Mouse (Mus musculus): ENCODE measurements around the gene Celsr2. TPM values are rescaled to one million over a fixed set of nuclear protein-coding genes. Genes with fewer than 3 reads are reported as not detected.
A peak's percentile ranks its signal among the peaks of the same experiment; 100 is the strongest.

Gene Celsr2
- total and polyA plus RNA-seq, 3 experiments = 5.2 to 7.2 (median 6.4) TPM

DNA sequence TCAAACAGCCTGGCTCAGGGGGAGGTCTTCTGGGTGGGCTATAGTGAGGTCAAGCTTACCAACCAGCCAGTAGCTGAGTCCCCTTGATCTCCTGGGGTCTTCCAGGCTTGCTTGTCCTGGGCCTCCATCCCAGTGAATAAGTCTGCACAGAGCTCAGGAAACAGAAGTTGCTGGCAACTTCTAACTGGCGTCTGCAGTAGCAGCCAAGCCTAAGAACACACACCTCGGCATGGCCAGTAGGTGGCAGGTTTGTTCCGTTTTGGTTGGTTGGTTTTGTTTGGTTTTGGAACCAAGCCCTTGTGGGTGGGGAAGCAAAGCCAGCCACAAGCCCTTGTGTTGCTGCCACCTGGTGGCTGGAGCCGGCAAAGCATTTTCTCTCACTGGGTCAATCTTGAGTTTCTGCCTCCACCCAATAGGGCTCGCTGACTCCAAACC lies 26.2 kb downstream of the Celsr2 start:
- intact Hi-C loops (cut with DNase I) = loop anchor here (1.0 kb wide), 2 partner anchors 107 to 225 kb away; no protein-coding TSS in a partner anchor
- H3K4me3 ChIP-seq = no peak overlapping the region

DNA sequence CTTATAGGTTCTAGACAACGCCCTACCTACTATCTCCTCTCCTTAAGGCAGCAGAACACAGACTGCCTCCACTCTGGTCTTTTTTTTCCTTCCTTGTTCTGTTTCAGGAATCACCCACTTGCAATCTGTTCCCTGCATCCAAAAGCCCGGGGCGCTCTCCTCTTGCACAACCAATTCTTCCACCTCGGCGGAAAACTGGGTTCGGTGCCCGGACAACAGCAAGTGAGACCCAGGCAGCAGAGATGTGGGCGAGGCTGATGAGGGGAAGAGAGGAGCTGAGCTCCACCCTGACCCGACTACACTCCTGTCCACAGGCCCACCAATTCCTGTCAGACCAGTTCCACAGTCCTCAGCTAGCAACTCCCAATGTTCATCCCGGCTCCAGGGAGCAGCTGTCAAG lies 29.2 kb downstream of the Celsr2 start:
- H3K9ac ChIP-seq (ENCODE audit: low read depth, low read length) = no peak overlapping the region
- 91% methylated on average over 10 of the region's 10 CpGs for WGBS
- no peak for DNase-seq

More for the DNA sequence above, 26.2 kb downstream of the Celsr2 start:
- H3K79me2 ChIP-seq (replicated peaks; ENCODE audit: control insufficient read depth, insufficient read depth, low read length) = no peaks in the 10 kb centered on the region
- WGBS = 0% methylated on average over 5 of the region's 5 CpGs
- H3K27ac ChIP-seq = no peak overlapping the region
- TF ChIP-seq POLR2A (IDR thresholded peaks at IDR 0.05; ENCODE audit: insufficient read depth, low read depth, low read length) (no peak), CTCF (IDR thresholded peaks at IDR 0.05) (peak; percentile 95), EP300 (IDR thresholded peaks at IDR 0.05; ENCODE audit: insufficient read depth, low read depth, low read length) (peak; percentile 98)
- H3K27me3 ChIP-seq (ENCODE audit: control insufficient read depth, insufficient read depth, low read length) = no peaks in the 10 kb centered on the region
- DNase-seq = peak; percentile 92 to 95
- H3K9ac ChIP-seq (ENCODE audit: low read depth, low read length) = no peak overlapping the region
- H3K4me1 ChIP-seq (ENCODE audit: control insufficient read depth, insufficient read depth, low read length) = peaks cover 2% of the 10 kb centered on the region
- H3K36me3 ChIP-seq (ENCODE audit: control insufficient read depth, insufficient read depth, low read length) = no peaks in the 10 kb centered on the region

DNA sequence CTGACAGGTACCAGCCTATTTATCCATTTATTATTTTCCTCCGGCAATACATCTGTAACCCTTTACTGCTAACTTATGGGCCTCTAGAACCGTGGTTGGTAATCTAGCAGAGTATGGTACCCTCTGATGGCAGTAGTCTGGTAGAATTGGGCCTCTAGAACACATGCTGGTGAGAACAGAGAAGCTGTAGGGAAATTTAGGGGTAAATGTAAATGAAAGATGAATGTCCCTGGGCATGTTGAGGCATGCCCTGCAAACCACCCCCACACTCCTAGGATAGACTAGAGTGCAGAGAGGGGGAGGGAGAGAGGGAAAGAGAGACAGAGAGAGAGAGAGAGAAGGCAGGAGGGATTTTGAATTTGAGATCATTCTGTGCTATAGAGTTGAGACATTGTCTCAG lies 30.9 kb downstream of the Celsr2 start:
- intact Hi-C loops (cut with DNase I) = no loop called here
- no peak overlapping the region for H3K9ac ChIP-seq (ENCODE audit: low read depth, low read length)
- WGBS = 61% methylated on average over 2 of the region's 2 CpGs

More for the DNA sequence above, 29.2 kb downstream of the Celsr2 start:
- Histone ChIP-seq H3K27ac (no peak overlapping the region), H3K4me3 (no peak overlapping the region), H3K27me3 (ENCODE audit: control insufficient read depth, insufficient read depth, low read length) (no peaks in the 10 kb centered on the region), H3K36me3 (ENCODE audit: control insufficient read depth, insufficient read depth, low read length) (no peaks in the 10 kb centered on the region), H3K4me1 (ENCODE audit: control insufficient read depth, insufficient read depth, low read length) (peaks cover 7% of the 10 kb centered on the region), H3K79me2 (replicated peaks; ENCODE audit: control insufficient read depth, insufficient read depth, low read length) (no peaks in the 10 kb centered on the region)
- intact Hi-C loops (cut with DNase I) = no loop called here
- TF ChIP-seq EP300 (IDR thresholded peaks at IDR 0.05; ENCODE audit: insufficient read depth, low read depth, low read length) (no peak), CTCF (IDR thresholded peaks at IDR 0.05) (no peak), POLR2A (IDR thresholded peaks at IDR 0.05; ENCODE audit: insufficient read depth, low read depth, low read length) (no peak)

DNA sequence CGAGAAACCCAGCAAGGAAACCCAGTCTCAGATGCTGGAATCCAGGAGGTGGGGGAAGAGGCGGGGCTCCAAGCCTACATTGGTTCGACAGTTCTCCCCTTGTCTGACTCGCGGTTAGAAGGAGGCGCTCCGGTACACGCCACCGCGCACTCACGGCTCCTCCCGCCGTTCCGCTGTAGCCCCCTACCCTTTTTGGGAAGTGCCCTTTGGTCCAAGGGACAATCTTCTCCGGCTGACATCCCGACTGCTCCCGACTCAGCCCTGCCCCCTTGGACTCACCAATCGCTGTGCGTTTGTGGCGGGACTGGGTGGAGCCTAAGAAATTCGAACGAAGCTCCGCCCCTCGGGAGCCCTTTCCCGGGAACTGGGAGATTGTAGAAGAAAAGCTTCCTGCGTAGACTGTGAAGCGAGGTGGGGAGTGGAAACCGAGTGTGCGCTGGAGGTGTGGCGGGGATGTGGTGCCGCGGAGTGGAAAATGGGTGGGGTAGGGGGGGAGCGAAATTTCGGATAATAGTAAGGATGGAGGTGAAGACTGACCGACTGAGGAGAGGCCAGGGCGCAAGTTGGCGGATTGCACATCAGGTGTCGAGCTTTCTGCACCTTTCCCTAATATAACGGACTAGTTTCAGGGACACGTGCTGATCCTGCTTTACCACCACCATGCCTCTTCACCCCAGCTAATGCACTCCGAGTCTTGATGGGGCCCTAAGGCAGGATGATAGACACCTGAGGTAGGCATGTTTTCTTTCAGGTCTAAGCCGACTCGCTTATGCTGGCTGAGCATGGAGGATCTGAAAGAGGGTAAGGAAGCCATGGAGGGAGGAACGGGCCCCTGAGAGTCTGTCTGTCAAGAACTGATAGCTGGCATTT lies 31.6 kb downstream of the Celsr2 start, which contains the start of gene Psrc1:
TSS of gene Psrc1 (plus strand) at position 355 of the 870 bp plus-strand sequence.
- no peak for TF ChIP-seq CTCF (IDR thresholded peaks at IDR 0.05)
- TF ChIP-seq POLR2A (IDR thresholded peaks at IDR 0.05; ENCODE audit: insufficient read depth, low read depth, low read length) = no peak
- TF ChIP-seq EP300 (IDR thresholded peaks at IDR 0.05; ENCODE audit: insufficient read depth, low read depth, low read length) = no peak
- intact Hi-C loops (cut with DNase I) = no loop called here
- Histone ChIP-seq H3K4me1 (ENCODE audit: control insufficient read depth, insufficient read depth, low read length) (peaks cover 5% of the 10 kb centered on the region), H3K79me2 (replicated peaks; ENCODE audit: control insufficient read depth, insufficient read depth, low read length) (no peaks in the 10 kb centered on the region), H3K9ac (ENCODE audit: low read depth, low read length) (peak within 1 kb of the TSS; percentile 62), H3K4me3 (peak within 1 kb of the TSS; percentile 76), H3K27me3 (ENCODE audit: control insufficient read depth, insufficient read depth, low read length) (no peaks in the 10 kb centered on the region), H3K27ac (peak within 1 kb of the TSS; percentile 13; the same call in 1 of the 2 replicates), H3K36me3 (ENCODE audit: control insufficient read depth, insufficient read depth, low read length) (no peaks in the 10 kb centered on the region)
- WGBS = 3% methylated on average over 44 of the region's 44 CpGs
- peak; percentile 91 to 93 for DNase-seq

More for the DNA sequence above, 30.9 kb downstream of the Celsr2 start:
- H3K27me3 ChIP-seq (ENCODE audit: control insufficient read depth, insufficient read depth, low read length) = no peaks in the 10 kb centered on the region
- H3K4me3 ChIP-seq = no peak overlapping the region
- no peaks in the 10 kb centered on the region for H3K79me2 ChIP-seq (replicated peaks; ENCODE audit: control insufficient read depth, insufficient read depth, low read length)
- no peak for TF ChIP-seq POLR2A (IDR thresholded peaks at IDR 0.05; ENCODE audit: insufficient read depth, low read depth, low read length)
- no peak for TF ChIP-seq CTCF (IDR thresholded peaks at IDR 0.05)
- no peak for TF ChIP-seq EP300 (IDR thresholded peaks at IDR 0.05; ENCODE audit: insufficient read depth, low read depth, low read length)
- DNase-seq = no peak
- H3K4me1 ChIP-seq (ENCODE audit: control insufficient read depth, insufficient read depth, low read length) = peaks cover 7% of the 10 kb centered on the region
- H3K36me3 ChIP-seq (ENCODE audit: control insufficient read depth, insufficient read depth, low read length) = no peaks in the 10 kb centered on the region
- no peak overlapping the region for H3K27ac ChIP-seq

DNA sequence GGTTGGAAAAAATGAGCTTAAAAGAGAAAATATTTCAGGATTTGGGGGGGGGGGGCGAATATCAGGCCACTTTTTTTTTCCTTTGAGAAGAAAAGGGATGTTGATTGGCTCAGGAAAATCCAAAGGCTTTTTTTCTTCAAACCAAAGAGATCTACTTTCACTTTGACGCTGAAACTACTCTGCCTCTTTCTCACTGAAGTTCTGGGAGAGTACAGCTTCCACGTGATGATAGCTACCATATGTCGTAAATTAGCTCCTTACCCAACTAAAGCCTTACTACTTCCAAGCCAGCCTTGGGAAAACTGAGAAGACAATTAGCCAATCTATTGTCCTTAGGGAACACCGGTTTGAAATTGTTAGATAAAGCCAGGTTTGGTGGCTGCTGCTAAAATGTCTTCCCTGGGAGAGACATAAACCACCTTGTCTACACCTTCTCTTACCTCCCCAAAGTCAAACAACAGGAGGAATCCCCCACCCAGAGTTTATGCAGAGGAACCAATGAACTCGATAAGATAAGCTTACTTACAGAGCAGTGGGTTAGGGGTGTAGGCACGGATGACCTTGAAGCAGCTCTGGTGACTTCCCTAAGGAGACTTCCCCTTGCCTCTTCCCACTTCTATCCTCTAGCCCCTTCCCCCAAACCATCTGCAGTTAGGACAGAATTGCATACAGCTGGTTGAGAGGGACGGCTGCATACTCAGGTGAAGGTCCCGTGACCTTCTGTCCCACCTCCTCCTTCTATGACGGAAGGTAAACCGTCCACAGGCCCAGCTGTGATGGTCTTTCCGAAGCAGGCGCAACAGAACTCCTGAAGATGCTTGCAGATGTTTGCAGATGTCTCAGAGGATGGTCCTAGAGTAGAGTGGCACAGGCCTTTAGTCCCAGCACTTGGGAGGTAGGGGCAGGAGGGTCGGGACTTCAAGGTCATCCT lies 33.1 kb downstream of the Celsr2 start:
- DNase-seq = no peak
- TF ChIP-seq EP300 (IDR thresholded peaks at IDR 0.05; ENCODE audit: insufficient read depth, low read depth, low read length) (no peak), CTCF (IDR thresholded peaks at IDR 0.05) (no peak), POLR2A (IDR thresholded peaks at IDR 0.05; ENCODE audit: insufficient read depth, low read depth, low read length) (no peak)
- no peak overlapping the region for H3K9ac ChIP-seq (ENCODE audit: low read depth, low read length)

More for the DNA sequence above, 33.1 kb downstream of the Celsr2 start:
- Histone ChIP-seq H3K27ac (peak overlapping the region; percentile 38; the same call in 1 of the 2 replicates), H3K4me3 (peak overlapping the region; percentile 20; the same call in 1 of the 2 replicates), H3K79me2 (replicated peaks; ENCODE audit: control insufficient read depth, insufficient read depth, low read length) (no peaks in the 10 kb centered on the region), H3K36me3 (ENCODE audit: control insufficient read depth, insufficient read depth, low read length) (no peaks in the 10 kb centered on the region), H3K27me3 (ENCODE audit: control insufficient read depth, insufficient read depth, low read length) (no peaks in the 10 kb centered on the region), H3K4me1 (ENCODE audit: control insufficient read depth, insufficient read depth, low read length) (peaks cover 5% of the 10 kb centered on the region)
- intact Hi-C loops (cut with DNase I) = no loop called here
- 66% methylated on average over 14 of the region's 14 CpGs for WGBS
